ENCODE assay signal across 9 mouse cellular contexts in the genomic region with DNA sequence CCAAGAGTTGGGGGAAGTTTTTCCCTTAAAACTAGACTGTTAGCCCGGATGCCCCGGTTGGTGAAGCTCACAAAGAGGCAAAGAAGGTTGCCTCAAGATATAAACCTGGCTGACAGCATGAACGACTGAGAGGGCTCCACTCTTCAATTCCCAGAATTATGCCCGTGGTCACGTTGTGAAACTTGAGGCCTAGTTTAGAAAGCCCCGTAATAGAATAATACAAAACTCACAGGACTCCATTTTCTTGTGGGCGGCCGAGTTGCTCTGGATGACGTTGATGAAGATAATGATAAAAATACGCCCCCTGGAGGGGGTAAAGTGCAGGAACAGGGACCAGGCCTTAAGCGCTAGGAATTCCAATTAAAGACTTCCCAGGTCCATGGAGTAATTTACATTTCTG. TPM values are rescaled to one million over a fixed set of nuclear protein-coding genes. Genes with fewer than 3 reads are reported as not detected.
DNase-seq lines count a peak whose midpoint lies in the region; ATAC-seq and TF ChIP-seq lines count a peak whose summit lies in the region.
"Had no signal": no experiment of that assay in that cellular context is flagged by ENCODE, and none has a peak within 500 bp of the region (broad histone marks: within the 10 kb centered on the region; RNA-seq: fewer than 3 reads in every experiment).

No protein-coding gene starts in this region.

- 3% methylated on average over 11 of the region's 11 CpGs for WGBS in embryonic facial prominence, embryonic 12.5 days
- WGBS in hindbrain, embryonic 15.5 days = 10% methylated on average over 11 of the region's 11 CpGs
- WGBS in lung, embryonic 14.5 days = 2% methylated on average over 11 of the region's 11 CpGs
- WGBS in stomach, embryonic 16.5 days = 9% methylated on average over 11 of the region's 11 CpGs

- H3K27me3 ChIP-seq in embryonic facial prominence, embryonic 12.5 days = no peaks in the 10 kb centered on the region
- H3K27me3 ChIP-seq in hindbrain, embryonic 15.5 days = peaks cover 10% of the 10 kb centered on the region; the same call in 1 of the 2 replicates
- H3K27me3 ChIP-seq in lung, embryonic 14.5 days (ENCODE audit: insufficient read depth, low read length) = no peaks in the 10 kb centered on the region
- H3K27me3 ChIP-seq in stomach, embryonic 16.5 days (ENCODE audit: control insufficient read depth, insufficient read depth, low read length) = no peaks in the 10 kb centered on the region

- TF ChIP-seq CTCF in lung, embryonic 14.5 days (IDR thresholded peaks at IDR 0.05; ENCODE audit: low read depth) = peak; percentile 62

- peak overlapping the region; percentile 61 for H3K9ac ChIP-seq in embryonic facial prominence, embryonic 12.5 days
- H3K9ac ChIP-seq in hindbrain, embryonic 15.5 days = no peak overlapping the region
- H3K9ac ChIP-seq in lung, embryonic 14.5 days = peak overlapping the region; percentile 69
- H3K9ac ChIP-seq in stomach, embryonic 16.5 days (ENCODE audit: low read length) = peak overlapping the region; percentile 81

- peak overlapping the region; percentile 49 for H3K4me3 ChIP-seq in embryonic facial prominence, embryonic 12.5 days
- H3K4me3 ChIP-seq in hindbrain, embryonic 15.5 days = peak overlapping the region; percentile 31
- H3K4me3 ChIP-seq in lung, embryonic 14.5 days (ENCODE audit: low read depth, low read length) = peak overlapping the region; percentile 53
- peak overlapping the region; percentile 65 for H3K4me3 ChIP-seq in stomach, embryonic 16.5 days (replicated peaks; ENCODE audit: low read length)

- no peaks in the 10 kb centered on the region for H3K9me3 ChIP-seq in embryonic facial prominence, embryonic 12.5 days
- no peaks in the 10 kb centered on the region for H3K9me3 ChIP-seq in hindbrain, embryonic 15.5 days
- H3K9me3 ChIP-seq in lung, embryonic 14.5 days (ENCODE audit: low read depth, low read length) = no peaks in the 10 kb centered on the region
- H3K9me3 ChIP-seq in stomach, embryonic 16.5 days (replicated peaks; ENCODE audit: control insufficient read depth, low read length) = no peaks in the 10 kb centered on the region

- ATAC-seq in embryonic facial prominence, embryonic 12.5 days (ENCODE audit: insufficient number of reproducible peaks, insufficient read depth, low FRiP score, low TSS enrichment) = no peak
- ATAC-seq in hindbrain, embryonic 15.5 days (ENCODE audit: low FRiP score, low read depth) = no peak
- 0 out of 2 replicates have a peak, but pooled peaks have one; percentile 11 for ATAC-seq in lung, embryonic 14.5 days (ENCODE audit: insufficient read depth)
- ATAC-seq in stomach, embryonic 16.5 days (ENCODE audit: insufficient read depth, low FRiP score) = no peak
- no peak for ATAC-seq in megakaryocyte-erythroid progenitor cell, adult 5-6 weeks (replicated peaks; ENCODE audit: low FRiP score, low TSS enrichment, poor library complexity, severe bottlenecking)

- peaks cover 6% of the 10 kb centered on the region; the same call in 1 of the 2 replicates for H3K36me3 ChIP-seq in embryonic facial prominence, embryonic 12.5 days
- no peaks in the 10 kb centered on the region for H3K36me3 ChIP-seq in hindbrain, embryonic 15.5 days
- H3K36me3 ChIP-seq in lung, embryonic 14.5 days (ENCODE audit: insufficient read depth) = peaks cover 22% of the 10 kb centered on the region
- H3K36me3 ChIP-seq in stomach, embryonic 16.5 days (ENCODE audit: control insufficient read depth, insufficient read depth, low read length) = peaks cover 4% of the 10 kb centered on the region; the same call in 1 of the 2 replicates

- H3K4me1 ChIP-seq in embryonic facial prominence, embryonic 12.5 days = peaks cover 26% of the 10 kb centered on the region
- peaks cover 8% of the 10 kb centered on the region for H3K4me1 ChIP-seq in hindbrain, embryonic 15.5 days (replicated peaks)
- H3K4me1 ChIP-seq in lung, embryonic 14.5 days (ENCODE audit: insufficient read depth) = no peaks in the 10 kb centered on the region
- H3K4me1 ChIP-seq in stomach, embryonic 16.5 days (ENCODE audit: control insufficient read depth, insufficient read depth, low read length) = peaks cover 13% of the 10 kb centered on the region

- H3K4me2 ChIP-seq in embryonic facial prominence, embryonic 12.5 days (replicated peaks) = peak overlapping the region; percentile 65
- peak overlapping the region; percentile 60 for H3K4me2 ChIP-seq in hindbrain, embryonic 15.5 days
- peak overlapping the region; percentile 73 for H3K4me2 ChIP-seq in lung, embryonic 14.5 days
- H3K4me2 ChIP-seq in stomach, embryonic 16.5 days (ENCODE audit: low read depth, low read length) = peak overlapping the region; percentile 70

- peak; percentile 93 for DNase-seq in NIH3T3 (ENCODE audit: low read depth)
- DNase-seq in lung, embryonic 14.5 days = peak; percentile 90
- no peak for DNase-seq in layer of hippocampus, adult 8-10 months (ENCODE audit: low spot score in 2 of 2)
- no peak for DNase-seq in thymus, postnatal 10 days (ENCODE audit: low spot score in 2 of 2)

- H3K27ac ChIP-seq in embryonic facial prominence, embryonic 12.5 days = peak overlapping the region; percentile 91
- H3K27ac ChIP-seq in hindbrain, embryonic 15.5 days (replicated peaks) = no peak overlapping the region
- peak overlapping the region; percentile 91 for H3K27ac ChIP-seq in lung, embryonic 14.5 days (ENCODE audit: low read depth)
- H3K27ac ChIP-seq in stomach, embryonic 16.5 days (ENCODE audit: low read length) = peak overlapping the region; percentile 92

RNA-seq across cellular contexts. Expression of a gene that starts 1.5 kb away (rescaled TPM):
- 603 and 672 TPM in 2 replicates for polyA plus RNA-seq in embryonic facial prominence, embryonic 12.5 days (2016; fragmentation: Nextera tagmentation; extraction: Ambion mirVana)
- 118 and 148 TPM in 2 replicates for polyA plus RNA-seq in hindbrain, embryonic 15.5 days (2015; fragmentation: Nextera tagmentation; extraction: Ambion mirVana)
- 626 and 660 TPM in 2 replicates for polyA plus RNA-seq in lung, embryonic 14.5 days (2014; fragmentation: Nextera tagmentation; extraction: Ambion mirVana)
- 1,169 and 1,212 TPM in 2 replicates for polyA plus RNA-seq in stomach, embryonic 16.5 days (2015; fragmentation: Nextera tagmentation; extraction: Ambion mirVana)
- total RNA-seq in layer of hippocampus, adult 8-10 months (2022) = 10 to 100 TPM; 10.6 to 13.6 (median 12.7) TPM
- total RNA-seq in megakaryocyte-erythroid progenitor cell, adult 5-6 weeks (2014; fragmentation: Nextera tagmentation) = 0.26 and 0.37 TPM in 2 replicates
- total RNA-seq in megakaryocyte-erythroid progenitor cell, adult 5-6 weeks (2017) = 0.80 and 0.91 TPM in 2 replicates
- total RNA-seq: neutrophil, adult 5-6 weeks had no signal

Comparison
In these comparisons a context has a peak if more than half of its experiments do, and no peak if none do; other contexts are left out.
1. DNase-seq: peak in NIH3T3 (single experiment) and lung, embryonic 14.5 days (single experiment); none in layer of hippocampus, adult 8-10 months (0 of 2) and thymus, postnatal 10 days (0 of 2).
2. Peak in every context shown above with its lines, with median percentiles within 50 percentile points of each other: H3K4me2 ChIP-seq and H3K4me3 ChIP-seq.